Comparison of ENCODE assay signal across 23 mouse cellular contexts in the genomic region with DNA sequence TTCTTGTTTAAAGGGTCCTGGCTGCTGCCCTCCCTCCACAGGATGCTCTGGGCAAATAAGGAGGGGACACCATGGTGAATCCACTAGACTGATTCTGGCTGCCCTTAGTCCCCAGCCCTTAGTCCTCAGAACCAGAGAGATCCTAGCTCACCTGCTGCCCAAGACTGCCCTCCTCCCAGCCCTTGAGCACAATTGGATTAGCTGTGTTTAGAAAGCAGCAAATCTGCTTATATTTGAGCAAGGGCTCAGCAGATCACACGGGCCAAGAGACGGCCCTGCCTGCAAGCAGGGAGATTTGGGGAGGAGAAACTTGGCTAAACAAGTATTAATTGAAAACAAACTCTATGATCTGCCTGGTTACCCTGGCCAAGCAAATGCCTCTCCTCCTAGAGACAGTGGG. TPM values are rescaled to one million over a fixed set of nuclear protein-coding genes. Genes with fewer than 3 reads are reported as not detected.
DNase-seq lines count a peak whose midpoint lies in the region; ATAC-seq and TF ChIP-seq lines count a peak whose summit lies in the region.
"Had no signal": no experiment of that assay in that cellular context is flagged by ENCODE, and none has a peak within 500 bp of the region (broad histone marks: within the 10 kb centered on the region; RNA-seq: fewer than 3 reads in every experiment).

No protein-coding gene starts in this region.

- peaks cover 10% of the 10 kb centered on the region; the same call in 1 of the 2 replicates for H3K27me3 ChIP-seq in kidney, embryonic 16.5 days (ENCODE audit: insufficient read depth, low read length)
- no peaks in the 10 kb centered on the region for H3K27me3 ChIP-seq in kidney, adult 2 months (replicated peaks; ENCODE audit: control insufficient read depth, insufficient read depth, low read length)
- H3K27me3 ChIP-seq in midbrain, embryonic 10.5 days (ENCODE audit: low read depth, poor library complexity, severe bottlenecking), result peaks cover 37% of the 10 kb centered on the region
- H3K27me3 ChIP-seq in midbrain, embryonic 16.5 days (ENCODE audit: control insufficient read depth, insufficient read depth, low read depth, low read length), result no peaks in the 10 kb centered on the region
- no peaks in the 10 kb centered on the region for H3K27me3 ChIP-seq in embryonic facial prominence, embryonic 15.5 days
- H3K27me3 ChIP-seq: embryonic facial prominence, embryonic 13.5 days had no signal

- WGBS in kidney, embryonic 16.5 days, result 33% methylated on average over 2 of the region's 2 CpGs
- 41% methylated on average over 2 of the region's 2 CpGs for WGBS in kidney, adult 2 months
- 16% methylated on average over 2 of the region's 2 CpGs for WGBS in midbrain, embryonic 10.5 days
- WGBS in midbrain, embryonic 16.5 days, result 13% methylated on average over 2 of the region's 2 CpGs
- WGBS in embryonic facial prominence, embryonic 15.5 days, result 15% methylated on average over 2 of the region's 2 CpGs

- TF ChIP-seq CTCF in kidney, adult 2 months (conservative IDR thresholded peaks at IDR 0.05; ENCODE audit: insufficient read depth, insufficient read length, low read depth, low read length), result no peak

- TF ChIP-seq POLR2A in kidney, adult 2 months (IDR thresholded peaks at IDR 0.05; ENCODE audit: low read depth, low read length), result no peak

- H3K36me3 ChIP-seq in kidney, embryonic 16.5 days (ENCODE audit: insufficient read depth, low read length), result no peaks in the 10 kb centered on the region
- no peaks in the 10 kb centered on the region for H3K36me3 ChIP-seq in kidney, adult 2 months (ENCODE audit: control insufficient read depth, insufficient read depth, low read length)
- no peaks in the 10 kb centered on the region for H3K36me3 ChIP-seq in midbrain, embryonic 10.5 days
- no peaks in the 10 kb centered on the region for H3K36me3 ChIP-seq in midbrain, embryonic 16.5 days (ENCODE audit: control insufficient read depth, insufficient read depth, low read length)
- no peaks in the 10 kb centered on the region for H3K36me3 ChIP-seq in embryonic facial prominence, embryonic 15.5 days
- H3K36me3 ChIP-seq: embryonic facial prominence, embryonic 13.5 days; forebrain, embryonic 10.5 days; heart, embryonic 10.5 days; hindbrain, embryonic 13.5 days had no signal

- H3K4me1 ChIP-seq in kidney, embryonic 16.5 days (ENCODE audit: insufficient read depth, low read length), result peaks cover 13% of the 10 kb centered on the region
- H3K4me1 ChIP-seq in kidney, adult 2 months (ENCODE audit: control insufficient read depth, insufficient read depth, low read length), result no peaks in the 10 kb centered on the region
- H3K4me1 ChIP-seq in midbrain, embryonic 10.5 days, result peaks cover 46% of the 10 kb centered on the region
- H3K4me1 ChIP-seq in midbrain, embryonic 16.5 days (ENCODE audit: control insufficient read depth, insufficient read depth, low read length), result no peaks in the 10 kb centered on the region
- H3K4me1 ChIP-seq in embryonic facial prominence, embryonic 15.5 days, result peaks cover 28% of the 10 kb centered on the region

- no peak overlapping the region for H3K9ac ChIP-seq in kidney, embryonic 16.5 days (replicated peaks; ENCODE audit: low read length)
- H3K9ac ChIP-seq in midbrain, embryonic 16.5 days (ENCODE audit: low read depth, low read length), result no peak overlapping the region
- H3K9ac ChIP-seq in embryonic facial prominence, embryonic 15.5 days, result no peak overlapping the region
- H3K9ac ChIP-seq: embryonic facial prominence, embryonic 13.5 days; hindbrain, embryonic 13.5 days had no signal

- ATAC-seq in kidney, embryonic 16.5 days (ENCODE audit: low FRiP score, low TSS enrichment), result no peak
- no peak for ATAC-seq in midbrain, embryonic 16.5 days
- ATAC-seq in embryonic facial prominence, embryonic 15.5 days (ENCODE audit: insufficient number of reproducible peaks, low FRiP score, low TSS enrichment, low read depth), result no peak
- ATAC-seq: activated CD4-positive, CD25-positive, alpha-beta regulatory T cell, adult 4 months; forebrain, embryonic 14.5 days; Patski had no signal

- no peak for DNase-seq in kidney, adult 2 months
- no peak for DNase-seq in midbrain, embryonic 10.5 days (ENCODE audit: low spot score)
- peak; percentile 52 for DNase-seq in retina, postnatal 1 day
- no peak for DNase-seq in urinary bladder, adult 18-20 months (ENCODE audit: low spot score in 2 of 2)
- DNase-seq: adrenal gland, postnatal 14 days; cerebellum, adult 11-12 months; cerebellum, adult 9-10 months; cerebellum, postnatal 25 days; heart, adult 18-20 months; heart, postnatal 10 days; heart, postnatal 4 days had no signal

- H3K4me2 ChIP-seq in kidney, embryonic 16.5 days (replicated peaks; ENCODE audit: low read depth, low read length), result no peak overlapping the region
- H3K4me2 ChIP-seq in midbrain, embryonic 16.5 days (ENCODE audit: low read length), result no peak overlapping the region
- no peak overlapping the region for H3K4me2 ChIP-seq in embryonic facial prominence, embryonic 15.5 days (replicated peaks)
- H3K4me2 ChIP-seq: embryonic facial prominence, embryonic 13.5 days; hindbrain, embryonic 13.5 days had no signal

- 0 out of 2 replicates have a peak overlapping the region, but pooled peaks have one; percentile 15 for H3K27ac ChIP-seq in kidney, embryonic 16.5 days (ENCODE audit: low read length)
- no peak overlapping the region for H3K27ac ChIP-seq in kidney, adult 2 months (ENCODE audit: insufficient read depth, low read depth, low read length)
- peak overlapping the region; percentile 59 for H3K27ac ChIP-seq in midbrain, embryonic 10.5 days (replicated peaks)
- no peak overlapping the region for H3K27ac ChIP-seq in midbrain, embryonic 16.5 days (ENCODE audit: low read length)
- H3K27ac ChIP-seq in embryonic facial prominence, embryonic 15.5 days (replicated peaks), result 0 out of 2 replicates have a peak overlapping the region, but pooled peaks have one; percentile 1
- H3K27ac ChIP-seq: embryonic facial prominence, embryonic 13.5 days; forebrain, embryonic 10.5 days; heart, embryonic 10.5 days; hindbrain, embryonic 13.5 days had no signal

- H3K4me3 ChIP-seq in kidney, embryonic 16.5 days (ENCODE audit: low read length), result no peak overlapping the region
- no peak overlapping the region for H3K4me3 ChIP-seq in kidney, adult 2 months (ENCODE audit: insufficient read depth, low read depth, low read length)
- no peak overlapping the region for H3K4me3 ChIP-seq in midbrain, embryonic 10.5 days
- no peak overlapping the region for H3K4me3 ChIP-seq in midbrain, embryonic 16.5 days (ENCODE audit: low read depth, low read length)
- H3K4me3 ChIP-seq in embryonic facial prominence, embryonic 15.5 days (replicated peaks), result no peak overlapping the region
- H3K4me3 ChIP-seq: embryonic facial prominence, embryonic 13.5 days; erythroblast, embryonic 14.5 days; forebrain, embryonic 10.5 days; heart, embryonic 10.5 days; hindbrain, embryonic 13.5 days had no signal

- H3K9me3 ChIP-seq in kidney, embryonic 16.5 days (ENCODE audit: low read length), result no peaks in the 10 kb centered on the region
- H3K9me3 ChIP-seq in midbrain, embryonic 10.5 days (replicated peaks), result no peaks in the 10 kb centered on the region
- no peaks in the 10 kb centered on the region for H3K9me3 ChIP-seq in midbrain, embryonic 16.5 days (replicated peaks; ENCODE audit: control insufficient read depth, low read length, poor library complexity, severe bottlenecking)
- no peaks in the 10 kb centered on the region for H3K9me3 ChIP-seq in embryonic facial prominence, embryonic 15.5 days (replicated peaks)
- H3K9me3 ChIP-seq: embryonic facial prominence, embryonic 13.5 days; forebrain, embryonic 10.5 days; heart, embryonic 10.5 days; hindbrain, embryonic 13.5 days had no signal

RNA-seq across cellular contexts. Expression of gene Ccdc188, which starts 38.1 kb away (rescaled TPM):
- not detected in 2 replicates for polyA plus RNA-seq in kidney, embryonic 16.5 days (2015; fragmentation: Nextera tagmentation; extraction: Ambion mirVana)
- polyA plus RNA-seq in kidney, adult 2 months (2012; rRNA removed), result not detected in 2 replicates
- polyA plus RNA-seq in midbrain, embryonic 10.5 days (2016; fragmentation: Nextera tagmentation; extraction: Ambion mirVana), result not detected in 2 replicates
- 0.14 TPM in 1 of 2 replicates, not detected in the other for polyA plus RNA-seq in midbrain, embryonic 16.5 days (2015; fragmentation: Nextera tagmentation; extraction: Ambion mirVana)
- not detected in 2 replicates for polyA plus RNA-seq in embryonic facial prominence, embryonic 15.5 days (2015; fragmentation: Nextera tagmentation; extraction: Ambion mirVana)
- polyA plus RNA-seq: activated CD4-positive, CD25-positive, alpha-beta regulatory T cell, adult 4 months; cortical plate, adult 2 months; embryonic facial prominence, embryonic 13.5 days; erythroblast, embryonic 14.5 days; forebrain, embryonic 10.5 days; heart, embryonic 10.5 days; hindbrain, embryonic 13.5 days; Patski had no signal

RNA-seq across cellular contexts. Expression of gene Rtn4r, which starts 52.1 kb away (rescaled TPM):
- polyA plus RNA-seq in kidney, embryonic 16.5 days (2015; fragmentation: Nextera tagmentation; extraction: Ambion mirVana), result 1.0 and 3.4 TPM in 2 replicates
- 18.9 and 26.7 TPM in 2 replicates for polyA plus RNA-seq in kidney, adult 2 months (2012; rRNA removed)
- 1.8 and 2.2 TPM in 2 replicates for polyA plus RNA-seq in midbrain, embryonic 10.5 days (2016; fragmentation: Nextera tagmentation; extraction: Ambion mirVana)
- polyA plus RNA-seq in midbrain, embryonic 16.5 days (2015; fragmentation: Nextera tagmentation; extraction: Ambion mirVana), result 26.6 and 29.7 TPM in 2 replicates
- polyA plus RNA-seq in embryonic facial prominence, embryonic 15.5 days (2015; fragmentation: Nextera tagmentation; extraction: Ambion mirVana), result 7.4 and 7.9 TPM in 2 replicates
- polyA plus RNA-seq: activated CD4-positive, CD25-positive, alpha-beta regulatory T cell, adult 4 months had no signal

RNA-seq across cellular contexts. Expression of gene Zdhhc8, which starts 55.3 kb away (rescaled TPM):
- 8.9 and 11.6 TPM in 2 replicates for polyA plus RNA-seq in kidney, embryonic 16.5 days (2015; fragmentation: Nextera tagmentation; extraction: Ambion mirVana)
- 28.9 and 44.7 TPM in 2 replicates for polyA plus RNA-seq in kidney, adult 2 months (2012; rRNA removed)
- polyA plus RNA-seq in midbrain, embryonic 10.5 days (2016; fragmentation: Nextera tagmentation; extraction: Ambion mirVana), result 9.4 and 11.3 TPM in 2 replicates
- 13.8 and 17.9 TPM in 2 replicates for polyA plus RNA-seq in midbrain, embryonic 16.5 days (2015; fragmentation: Nextera tagmentation; extraction: Ambion mirVana)
- polyA plus RNA-seq in embryonic facial prominence, embryonic 15.5 days (2015; fragmentation: Nextera tagmentation; extraction: Ambion mirVana), result 24.3 and 24.7 TPM in 2 replicates

Comparison
In these comparisons a context has a peak if more than half of its experiments do, and no peak if none do; other contexts are left out.
1. H3K27ac ChIP-seq: peak in kidney, embryonic 16.5 days (single experiment), midbrain, embryonic 10.5 days (single experiment) and embryonic facial prominence, embryonic 15.5 days (single experiment); none in kidney, adult 2 months (single experiment) and midbrain, embryonic 16.5 days (single experiment).